Mouse (Mus musculus) kidney, adult 2 months (tissue): ENCODE results near the gene B3gnt2.

Experiments used
- CTCF ChIP-seq: fragments of 200-500 bp; conservative IDR thresholded peaks from 2 replicates; pipeline ENCODE4 v1.5.1; 2011; ENCODE audit warnings: low read depth, mild to moderate bottlenecking, control low read depth, low read length, moderate library complexity, mixed read lengths; ENCODE audit not compliant: insufficient read depth, insufficient read length
- POLR2A ChIP-seq: fragments of 200-500 bp; IDR thresholded peaks from one replicate; pipeline ENCODE4 v1.6.1; 2011; ENCODE audit warnings: low read depth, low read length, control low read depth

DNA sequence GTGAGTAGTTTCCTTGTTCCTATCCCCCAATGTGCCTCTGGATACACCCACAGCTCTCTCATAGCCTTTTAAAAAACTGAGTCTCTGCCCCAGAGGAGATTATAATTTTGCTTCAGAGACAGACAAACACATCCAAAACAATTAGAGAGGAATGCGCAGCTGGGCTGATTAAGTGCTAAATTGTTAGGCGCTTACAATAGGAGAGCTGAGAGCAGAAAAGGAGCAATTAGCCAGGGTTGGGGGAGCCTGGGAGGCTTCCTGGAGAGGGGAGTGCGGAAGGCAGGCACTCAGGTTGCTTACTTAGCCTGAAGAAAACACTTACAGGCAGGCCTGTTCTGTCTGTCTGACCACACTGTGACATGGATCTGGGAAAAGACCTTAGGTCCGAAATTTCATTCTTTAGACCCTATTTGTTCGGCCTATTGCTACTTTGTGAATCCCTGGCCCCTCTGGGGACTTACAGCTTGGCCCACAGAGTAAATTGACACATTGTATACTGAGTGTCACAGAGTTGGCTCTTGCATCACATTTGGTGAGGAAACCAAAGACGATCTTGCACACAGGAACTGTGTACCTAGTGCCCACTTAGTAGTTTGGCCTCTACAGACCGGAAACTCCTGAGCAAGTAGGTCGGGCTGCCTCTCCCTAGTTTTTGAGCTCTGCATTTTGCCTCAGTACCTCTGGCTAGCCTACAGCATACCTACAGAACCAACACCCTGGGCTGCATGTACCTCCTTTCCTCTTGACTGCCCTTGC lies 3.7 kb upstream of the B3gnt2 start:
- TF ChIP-seq POLR2A = no peak
- TF ChIP-seq CTCF = no peak
